Mouse (Mus musculus) urinary bladder, postnatal 25 days (tissue): Measurements from ENCODE around the gene Sp1.
A peak's percentile ranks its signal among the peaks of the same experiment; 100 is the strongest.

ENCODE experiments used
- DNase-seq: peaks from one replicate; pipeline ENCODE4 v3.0.0; 2022; ENCODE audit warnings: low spot score

The Sp1 gene

GRCm38 (mm10) chr15:102442490-102442889, 36.5 kb downstream of the Sp1 start:
- DNase-seq: peak; percentile 86

- DNase-seq: no peak
Observed at GRCm38 (mm10) chr15:102445146-102445545, 39.2 kb downstream of the Sp1 start, which contains the start of gene Amhr2. Gene Amhr2, plus strand, starts transcription at chr15:102445367.

- DNase-seq: no peak
Observed at GRCm38 (mm10) chr15:102446448-102446847, 40.5 kb downstream of the Sp1 start.

GRCm38 (mm10) chr15:102449366-102449765, 43.4 kb downstream of the Sp1 start:
- DNase-seq: no peak

- no peak for DNase-seq
Observed at GRCm38 (mm10) chr15:102450928-102451327, 45.0 kb downstream of the Sp1 start.

GRCm38 (mm10) chr15:102451666-102452430, 45.9 kb downstream of the Sp1 start:
- DNase-seq: no peak

GRCm38 (mm10) chr15:102455993-102456392, 50.0 kb downstream of the Sp1 start:
- DNase-seq: no peak

- no peak for DNase-seq
Observed at GRCm38 (mm10) chr15:102458050-102458736, 52.2 kb downstream of the Sp1 start.

- peak; percentile 79 for DNase-seq
Observed at GRCm38 (mm10) chr15:102458904-102459317, 53.0 kb downstream of the Sp1 start, which contains the start of gene Prr13. Gene Prr13, plus strand, starts transcription at chr15:102459028.

- no peak for DNase-seq
Observed at GRCm38 (mm10) chr15:102459381-102459780, 53.4 kb downstream of the Sp1 start.

- DNase-seq: no peak
Observed at GRCm38 (mm10) chr15:102459847-102460246, 53.9 kb downstream of the Sp1 start.

- DNase-seq: no peak
Observed at GRCm38 (mm10) chr15:102460409-102460808, 54.5 kb downstream of the Sp1 start.

GRCm38 (mm10) chr15:102460971-102461370, 55.0 kb downstream of the Sp1 start:
- DNase-seq: no peak

- no peak for DNase-seq
Observed at GRCm38 (mm10) chr15:102461430-102462075, 55.6 kb downstream of the Sp1 start.

GRCm38 (mm10) chr15:102463666-102464065, 57.7 kb downstream of the Sp1 start:
- no peak for DNase-seq

GRCm38 (mm10) chr15:102468675-102469370, 62.9 kb downstream of the Sp1 start:
- DNase-seq: no peak

GRCm38 (mm10) chr15:102470183-102470604, 64.3 kb downstream of the Sp1 start, which contains the start of gene Pcbp2:
Gene Pcbp2, plus strand, starts transcription at chr15:102470539.
- DNase-seq: peak; percentile 89

GRCm38 (mm10) chr15:102470605-102471294, 64.8 kb downstream of the Sp1 start:
- peak; percentile 63 for DNase-seq

GRCm38 (mm10) chr15:102471295-102471645, 65.3 kb downstream of the Sp1 start:
- DNase-seq: no peak

- no peak for DNase-seq
Observed at GRCm38 (mm10) chr15:102471727-102472126, 65.8 kb downstream of the Sp1 start.

GRCm38 (mm10) chr15:102473246-102473645, 67.3 kb downstream of the Sp1 start:
- no peak for DNase-seq
